Mouse (Mus musculus): ENCODE results near the gene Armc12. TPM values are rescaled to one million over a fixed set of nuclear protein-coding genes. Genes with fewer than 3 reads are reported as not detected.

The Armc12 gene
- total and polyA plus RNA-seq, 3 experiments = 0.15 TPM; not detected in 2

GRCm38 (mm10) chr17:28528043-28528351 lies 2.6 kb upstream of the Armc12 start (continued):
- peak; percentile 90 to 100 (median 98) for TF ChIP-seq CTCF (IDR thresholded peaks at IDR 0.05 in 2 of 3, conservative IDR thresholded peaks at IDR 0.05 in 1 of 3; ENCODE audit: control insufficient read depth in 1 of 3, insufficient read depth in 1 of 3, low read depth in 2 of 3, low read length in 3 of 3, poor library complexity in 1 of 3, severe bottlenecking in 1 of 3)

GRCm38 (mm10) chr17:28529116-28529515 lies 1.5 kb upstream of the Armc12 start:
- H3K4me1 ChIP-seq (ENCODE audit: control insufficient read depth in 1 of 2, insufficient read depth in 2 of 2, low read length in 2 of 2) = peaks cover 7 to 18% of the 10 kb centered on the region in 2 experiments; a peak in 3 of 4 replicates
- H3K4me3 ChIP-seq (ENCODE audit: control insufficient read depth in 1 of 2, insufficient read depth in 1 of 2, low read depth in 2 of 2, low read length in 2 of 2) = no peak overlapping the region
- no peaks in the 10 kb centered on the region for H3K79me2 ChIP-seq (ENCODE audit: control insufficient read depth, insufficient read depth, low read length, poor library complexity)
- no peak overlapping the region for H3K9ac ChIP-seq (ENCODE audit: control insufficient read depth, low read depth, low read length, poor library complexity, severe bottlenecking)
- no peak for DNase-seq (ENCODE audit: low read depth, low spot score)
- H3K9me3 ChIP-seq (replicated peaks; ENCODE audit: insufficient read depth, low read length) = no peaks in the 10 kb centered on the region
- H3K27ac ChIP-seq (ENCODE audit: control insufficient read depth, low read depth, low read length) = no peak overlapping the region
- TF ChIP-seq USF2 (IDR thresholded peaks at IDR 0.05; ENCODE audit: borderline replicate concordance in 1 of 2, insufficient read depth in 1 of 2, low read depth in 1 of 2, low read length in 2 of 2) (no peak), ETS1 (IDR thresholded peaks at IDR 0.05; ENCODE audit: low read depth, low read length) (no peak), UBTF (IDR thresholded peaks at IDR 0.05; ENCODE audit: borderline replicate concordance, insufficient read depth, low read depth, low read length) (no peak), NRF1 (IDR thresholded peaks at IDR 0.05; ENCODE audit: insufficient read depth, low read depth, low read length, poor library complexity, severe bottlenecking) (no peak), MAX (IDR thresholded peaks at IDR 0.05; ENCODE audit: low read length) (no peak), USF1 (IDR thresholded peaks at IDR 0.05; ENCODE audit: low read depth, low read length) (no peak), SIN3A (IDR thresholded peaks at IDR 0.05; ENCODE audit: low read length) (no peak), BHLHE40 (IDR thresholded peaks at IDR 0.05; ENCODE audit: borderline replicate concordance, low read depth, low read length) (no peak), GABPA (IDR thresholded peaks at IDR 0.05; ENCODE audit: low read depth, low read length) (no peak)
- H3K27me3 ChIP-seq (ENCODE audit: control insufficient read depth in 1 of 2, insufficient read depth in 2 of 2, low read length in 2 of 2) = no peaks in the 10 kb centered on the region
- H3K36me3 ChIP-seq (ENCODE audit: control insufficient read depth in 1 of 2, insufficient read depth in 2 of 2, low read length in 2 of 2) = peaks cover 0 to 17% of the 10 kb centered on the region in 2 experiments; a peak in 2 of 4 replicates

DNA sequence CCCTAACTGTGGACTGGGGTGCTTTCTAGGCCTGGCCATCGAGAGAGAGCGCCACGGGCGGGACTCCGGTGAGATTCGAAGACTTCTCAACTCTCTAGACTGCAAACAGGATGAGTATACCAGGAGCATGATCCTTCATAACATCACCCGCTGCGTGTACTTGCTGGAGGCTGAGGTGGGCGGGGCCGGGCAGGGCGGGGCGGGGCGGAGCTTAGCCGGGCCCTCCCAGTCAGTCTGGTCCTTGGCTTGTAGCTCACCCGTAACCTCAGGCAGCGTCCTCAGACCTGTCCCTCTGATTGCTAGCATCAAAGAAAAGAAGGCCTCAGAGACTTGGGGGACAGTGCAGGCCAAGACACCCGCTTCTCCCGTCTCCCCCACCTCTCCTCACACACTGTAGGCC lies 1.3 kb downstream of the Armc12 start:
- no peak overlapping the region for H3K9ac ChIP-seq (ENCODE audit: control insufficient read depth, low read depth, low read length, poor library complexity, severe bottlenecking)
- H3K9me3 ChIP-seq (replicated peaks; ENCODE audit: insufficient read depth, low read length) = no peaks in the 10 kb centered on the region
- no peak overlapping the region for H3K4me3 ChIP-seq (ENCODE audit: control insufficient read depth in 1 of 2, insufficient read depth in 1 of 2, low read depth in 2 of 2, low read length in 2 of 2)
- peak; percentile 54 for DNase-seq (ENCODE audit: low read depth, low spot score)
- TF ChIP-seq CHD2 (IDR thresholded peaks at IDR 0.05; ENCODE audit: low read length) (no peak), MAFK (IDR thresholded peaks at IDR 0.05; ENCODE audit: borderline replicate concordance, low read depth, low read length) (no peak), ZKSCAN1 (IDR thresholded peaks at IDR 0.05; ENCODE audit: low read depth, low read length) (no peak), SMC3 (IDR thresholded peaks at IDR 0.05; ENCODE audit: low read depth, low read length) (no peak), ZC3H11A (IDR thresholded peaks at IDR 0.05; ENCODE audit: low read depth, low read length) (no peak)
- no peak overlapping the region for H3K27ac ChIP-seq (ENCODE audit: control insufficient read depth, low read depth, low read length)
- no peaks in the 10 kb centered on the region for H3K79me2 ChIP-seq (ENCODE audit: control insufficient read depth, insufficient read depth, low read length, poor library complexity)
- H3K4me1 ChIP-seq (ENCODE audit: control insufficient read depth in 1 of 2, insufficient read depth in 2 of 2, low read length in 2 of 2) = peaks cover 2 to 9% of the 10 kb centered on the region in 2 experiments; a peak in 3 of 4 replicates
- H3K27me3 ChIP-seq (ENCODE audit: control insufficient read depth in 1 of 2, insufficient read depth in 2 of 2, low read length in 2 of 2) = no peaks in the 10 kb centered on the region
- H3K36me3 ChIP-seq (ENCODE audit: control insufficient read depth in 1 of 2, insufficient read depth in 2 of 2, low read length in 2 of 2) = peaks cover 0 to 8% of the 10 kb centered on the region in 2 experiments; a peak in 2 of 4 replicates
